Mouse (Mus musculus) gastrocnemius, postnatal 10 days (tissue): ENCODE measurements around the gene Gm2888. TPM values are rescaled to one million over a fixed set of nuclear protein-coding genes. Genes with fewer than 3 reads are reported as not detected.
"Not testable (repeated sequence)": the region's sequence is repeated elsewhere in the genome, so short reads cannot be mapped to it uniquely, and the experiment has no call there.

ENCODE experiments used
- DNase-seq: peaks from one replicate; pipeline ENCODE4 v3.0.0; 2021; ENCODE audit warnings: mixed read lengths
- long read RNA-seq, 2 experiments: library from polyadenylated mRNA; stranded (forward); transcript quantifications; one replicate each; pipeline ENCODE4 v2.0.0; 2021
- total RNA-seq, 2 experiments: library from RNA; stranded (reverse); gene quantifications; 2 replicates each; pipeline ENCODE4 v1.2.3; 2021

Gm2888 gene
- total RNA-seq, result not detected
- long read RNA-seq, experiment 1, result 0 reads
- long read RNA-seq, experiment 2, result 0 reads

GRCm38 (mm10) chr14:3029702-3030101 is at the start of gene Gm2888:
Gene Gm2888, plus strand, starts transcription at chr14:3030002.
- not testable (repeated sequence) for DNase-seq

GRCm38 (mm10) chr14:3048727-3049512 is 19.1 kb downstream of the Gm2888 start, which contains the start of gene Gm2897:
Gene Gm2897, plus strand, starts transcription at chr14:3049285.
- peak; percentile 2 for DNase-seq

- peak; percentile 4 for DNase-seq
These were observed 19.7 kb downstream of the Gm2888 start for GRCm38 (mm10) chr14:3049513-3049800.

GRCm38 (mm10) chr14:3050087-3050486 is 20.3 kb downstream of the Gm2888 start:
- not testable (repeated sequence) for DNase-seq

Other genes with a start within 250 kb of the Gm2888 start
- under 1 TPM in 1 of 2 experiments, not detected in 1; 0.31 TPM for gene Gm2897, start 19.3 kb downstream of the Gm2888 start, total RNA-seq
- not detected for gene Gm10340, start 104.0 kb downstream of the Gm2888 start, total RNA-seq
- not detected for gene Gm5795, start 158.3 kb downstream of the Gm2888 start, total RNA-seq
- 1 to 10 TPM; 2.3 to 3.1 TPM for gene D830030K20Rik, start 178.5 kb downstream of the Gm2888 start, total RNA-seq